Mouse (Mus musculus) mouse trophoblast stem cell (cell line): ENCODE measurements at regions not wholly inside any gene's neighbourhood (a gene's known extent, or its start where the extent isn't known, plus 50 kb on each side); places are given as distances from the start of the nearest gene placed in this dataset.

Experiments
- in situ Hi-C, 2 experiments: fragments of 300-500 bp; cut with MseI, MboI; formaldehyde crosslinking; loops; 2 replicates in 1 of 2; 3 replicates in 1 of 2; pipeline ENCODE4 v1.15.1; 2025

DNA sequence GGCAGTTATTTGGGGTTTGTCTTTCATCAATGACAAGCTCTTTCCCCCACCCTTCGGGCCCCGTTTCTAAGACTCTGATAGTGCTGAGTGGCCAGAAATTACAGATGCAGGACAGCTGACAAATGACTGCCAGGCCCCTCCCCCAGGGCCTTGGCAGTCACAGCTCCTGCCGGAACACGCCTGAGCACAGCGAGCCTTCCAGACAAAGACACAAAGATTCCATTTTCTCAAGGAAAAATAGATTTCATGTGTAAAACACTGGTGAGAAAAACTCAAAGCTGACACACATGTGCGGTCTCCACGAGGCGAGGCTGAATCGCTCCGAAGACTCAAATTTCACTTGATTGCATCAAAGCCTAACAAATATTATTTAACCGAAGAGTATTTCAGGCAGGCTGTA, 247.6 kb downstream of the Ptprc start:
- in situ Hi-C loops: no loop called here

- in situ Hi-C loops: no loop called here
These were observed 249.2 kb downstream of the Ptprc start for GRCm38 (mm10) chr1:137926326-137926725.

DNA sequence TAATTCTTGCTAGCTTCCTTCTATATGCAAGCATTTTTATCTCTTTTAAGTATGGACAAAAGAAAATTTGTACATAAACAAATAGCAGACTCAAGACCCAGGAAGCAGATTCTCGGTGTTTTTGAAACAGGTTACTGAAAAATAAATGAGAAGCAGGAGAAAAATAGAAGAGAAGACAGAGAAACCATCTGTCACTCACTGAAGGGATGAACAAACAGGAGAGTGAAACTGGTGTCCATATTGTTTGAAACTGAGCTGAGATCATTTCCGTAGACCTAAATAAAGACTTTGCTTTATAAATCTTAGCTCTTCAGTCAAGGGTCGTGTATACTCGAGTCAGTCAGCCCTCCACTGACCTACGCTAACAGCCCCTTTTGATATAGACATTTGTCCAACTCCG, 251.4 kb downstream of the Ptprc start:
- in situ Hi-C loops: no loop called here

DNA sequence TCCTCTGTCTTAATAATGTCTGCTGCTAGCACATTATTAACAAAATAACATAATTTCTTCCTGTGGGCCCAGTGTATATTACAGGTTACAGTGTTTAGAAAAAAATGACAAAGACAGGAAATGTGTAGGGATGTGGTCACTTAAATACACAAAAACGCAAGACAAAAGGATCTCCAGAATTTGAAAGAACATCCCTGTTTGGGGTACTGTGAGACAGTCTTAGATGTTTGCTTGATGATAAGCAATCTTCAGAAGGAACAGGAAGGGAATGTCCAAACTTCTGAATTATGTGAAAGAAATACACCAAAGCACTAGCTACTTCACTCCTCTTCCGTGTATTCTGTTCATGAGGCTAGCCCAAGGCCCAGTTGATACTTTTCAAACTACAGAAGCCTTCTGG, 251.8 kb downstream of the Ptprc start:
- in situ Hi-C loops: no loop called here

- in situ Hi-C loops: no loop called here
These were observed 252.7 kb downstream of the Ptprc start for GRCm38 (mm10) chr1:137922769-137923168.

- in situ Hi-C loops: no loop called here
These were observed 253.9 kb downstream of the Ptprc start for GRCm38 (mm10) chr1:137921592-137921991.

DNA sequence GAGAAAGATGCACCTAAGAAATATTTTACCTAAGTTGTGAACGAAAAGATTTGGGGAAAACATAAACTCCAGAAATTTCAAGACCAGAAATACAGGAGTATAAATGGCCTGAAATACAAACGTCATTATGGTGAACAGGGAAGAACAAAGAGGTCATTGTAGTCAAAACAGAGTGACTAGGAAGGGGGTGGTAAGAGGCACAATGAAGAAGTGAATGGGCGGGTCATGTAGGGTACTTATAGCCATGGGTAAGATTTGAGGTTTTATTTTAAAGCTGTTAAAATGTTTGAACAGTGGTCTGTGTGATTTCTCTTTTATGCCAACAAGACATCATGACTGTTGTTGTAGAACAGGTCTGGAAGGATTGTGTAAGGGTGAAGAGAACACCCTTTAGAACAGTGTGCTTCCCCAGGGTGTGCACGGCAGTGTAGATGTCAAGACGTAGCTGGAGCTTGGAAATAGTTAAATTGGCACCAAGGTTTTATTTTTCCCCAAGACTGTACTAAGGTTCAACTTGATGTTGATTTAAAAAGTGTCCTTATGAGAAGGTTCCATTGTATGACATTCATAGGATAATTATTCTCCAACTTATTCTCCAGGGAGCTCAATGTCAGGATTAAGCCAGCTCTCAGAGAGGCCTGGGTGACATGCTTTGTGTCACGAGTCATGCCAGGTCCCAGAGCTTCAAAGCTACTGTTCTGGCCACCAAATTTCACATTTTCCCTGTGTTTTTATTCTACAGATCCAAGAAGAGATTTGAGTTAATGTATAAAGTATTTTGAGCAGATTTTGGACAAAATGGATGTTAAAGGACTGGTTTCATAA, 255.6 kb downstream of the Ptprc start:
- in situ Hi-C loops: no loop called here

GRCm38 (mm10) chr1:137917449-137917848, 258.1 kb downstream of the Ptprc start:
- in situ Hi-C loops: no loop called here

- in situ Hi-C loops: no loop called here
These were observed 268.6 kb downstream of the Ptprc start for GRCm38 (mm10) chr1:137906883-137907282.

GRCm38 (mm10) chr1:137906477-137906876, 269.0 kb downstream of the Ptprc start:
- in situ Hi-C loops: no loop called here

DNA sequence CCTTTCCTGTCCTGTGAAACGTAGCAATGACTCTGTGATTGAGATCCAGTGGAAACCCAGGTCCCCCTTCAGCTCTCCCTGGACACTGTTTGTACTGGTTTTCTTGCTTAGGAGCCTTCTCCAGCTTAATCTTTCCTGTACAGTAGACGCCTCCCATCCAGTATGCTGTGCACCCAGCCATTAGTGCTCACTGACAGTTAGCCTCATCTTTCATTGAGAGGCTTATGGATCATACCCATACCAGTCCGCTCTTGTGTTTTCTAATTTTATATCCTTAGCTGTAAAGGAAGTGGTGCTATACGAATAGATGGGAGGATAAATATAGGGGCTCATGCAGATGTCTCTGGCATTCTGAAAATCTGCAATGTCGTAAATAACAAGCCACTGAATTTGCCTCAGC, 269.9 kb downstream of the Ptprc start:
- in situ Hi-C loops: no loop called here

GRCm38 (mm10) chr1:137903351-137903750, 272.2 kb downstream of the Ptprc start:
- in situ Hi-C loops: no loop called here

DNA sequence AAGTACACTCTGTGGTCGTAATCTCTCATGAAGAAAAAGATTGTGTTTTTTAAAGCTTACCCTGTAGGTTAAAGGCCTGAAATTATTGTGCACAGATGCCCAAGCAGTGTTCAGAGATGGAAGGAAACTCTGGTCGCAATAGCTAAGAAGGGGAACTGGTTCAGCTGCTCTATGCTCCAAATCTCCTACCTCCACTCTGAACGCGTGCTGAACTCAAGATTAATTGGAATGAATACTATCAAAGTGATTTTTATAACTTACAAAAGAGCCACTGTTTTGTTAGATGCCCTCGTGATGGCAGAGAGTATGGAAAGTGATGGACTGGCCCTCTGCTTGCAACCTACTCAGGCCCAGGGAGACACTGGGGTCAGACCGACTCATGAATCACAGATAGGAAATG, 272.6 kb downstream of the Ptprc start:
- in situ Hi-C loops: no loop called here

GRCm38 (mm10) chr1:137901996-137902395, 273.5 kb downstream of the Ptprc start:
- in situ Hi-C loops: no loop called here

DNA sequence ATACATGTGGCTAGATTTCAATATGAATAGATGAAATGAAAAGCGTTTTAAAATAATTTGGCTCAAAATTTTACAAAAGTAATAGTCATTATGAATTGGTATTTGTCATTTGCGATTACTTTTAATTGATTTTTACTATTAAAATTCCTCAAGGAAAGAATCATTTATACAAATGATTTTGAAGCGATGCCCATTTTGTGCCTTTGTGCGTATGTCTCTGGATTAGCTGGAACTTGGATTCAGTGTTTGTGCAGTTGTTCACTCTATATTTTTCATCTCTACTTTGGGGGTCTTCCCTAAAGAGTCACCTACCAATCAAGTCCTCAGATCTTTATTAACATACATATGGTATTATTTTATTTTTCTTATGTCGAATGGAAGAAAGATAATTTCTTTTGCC, 274.3 kb downstream of the Ptprc start:
- in situ Hi-C loops: no loop called here

DNA sequence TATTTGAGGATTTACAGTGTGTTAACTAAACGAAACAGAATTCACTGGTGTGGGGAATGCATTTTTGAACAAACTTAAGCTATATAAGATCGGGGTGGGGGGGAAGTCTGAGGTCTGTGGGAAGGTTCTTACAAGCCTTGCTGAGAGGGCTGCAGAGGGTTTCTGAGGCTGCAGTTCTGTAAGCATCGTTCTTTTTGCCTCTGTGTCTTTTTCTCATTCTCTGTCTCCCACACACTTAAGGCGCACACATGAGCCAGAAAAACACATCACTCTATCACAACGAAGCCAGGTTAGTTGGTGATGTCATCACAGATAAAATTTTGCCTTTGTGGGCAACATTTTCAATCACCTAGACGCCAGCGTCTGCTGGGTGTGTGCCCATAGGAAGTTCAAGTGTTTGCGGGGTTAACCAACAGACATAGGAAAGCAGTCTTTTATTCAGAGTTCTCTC, 274.9 kb downstream of the Ptprc start:
- in situ Hi-C loops: no loop called here

- in situ Hi-C loops: no loop called here
These were observed 275.4 kb downstream of the Ptprc start for GRCm38 (mm10) chr1:137899916-137900601.

- in situ Hi-C loops: no loop called here
These were observed 276.2 kb downstream of the Ptprc start for GRCm38 (mm10) chr1:137899305-137899704.

GRCm38 (mm10) chr1:137898891-137899290, 276.6 kb downstream of the Ptprc start:
- in situ Hi-C loops: no loop called here

GRCm38 (mm10) chr1:137898397-137898796, 277.1 kb downstream of the Ptprc start:
- in situ Hi-C loops: no loop called here

- in situ Hi-C loops: no loop called here
These were observed 293.9 kb downstream of the Ptprc start for GRCm38 (mm10) chr1:137881656-137882055.

- in situ Hi-C loops: no loop called here
These were observed 301.1 kb downstream of the Ptprc start for GRCm38 (mm10) chr1:137874361-137874760.

DNA sequence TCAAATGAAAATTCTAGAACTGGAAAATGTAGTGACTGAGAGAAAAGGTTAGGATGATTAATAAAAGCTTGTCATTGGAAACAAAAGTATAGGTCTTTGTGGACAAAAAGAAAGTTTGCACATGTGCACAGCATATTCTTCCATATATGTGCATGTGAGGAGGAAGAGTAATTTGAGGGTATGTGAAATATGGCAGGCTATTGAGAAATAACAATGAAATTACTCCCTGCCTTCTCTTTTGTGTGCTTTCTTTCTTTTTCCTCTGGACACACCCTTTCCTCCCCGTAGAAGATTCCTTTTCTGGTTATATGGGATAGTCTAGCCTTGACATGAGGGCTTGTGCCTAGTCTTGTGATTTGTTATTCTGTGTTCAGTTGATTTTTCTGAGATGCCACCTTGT, 301.9 kb downstream of the Ptprc start:
- in situ Hi-C loops: no loop called here
